Mouse (Mus musculus): Measurements from ENCODE around the gene Zyg11a. TPM values are rescaled to one million over a fixed set of nuclear protein-coding genes. Genes with fewer than 3 reads are reported as not detected.

Gene Zyg11a
- polyA plus RNA-seq, 1 experiment from 2014 or later: not detected

Other genes starting within 250 kb of the Zyg11a start
- not detected in 2 replicates for gene Slc1a7, start 249.7 kb downstream of the Zyg11a start, polyA plus RNA-seq (2014; fragmentation: Nextera tagmentation; extraction: Ambion mirVana)
- gene Podn, start 121.6 kb downstream of the Zyg11a start, polyA plus RNA-seq (2014; fragmentation: Nextera tagmentation; extraction: Ambion mirVana): 0.75 and 1.3 TPM in 2 replicates
- 233 and 238 TPM in 2 replicates for gene Scp2, start 73.0 kb downstream of the Zyg11a start, polyA plus RNA-seq (2014; fragmentation: Nextera tagmentation; extraction: Ambion mirVana)
- gene Echdc2, start 52.6 kb downstream of the Zyg11a start, polyA plus RNA-seq (2014; fragmentation: Nextera tagmentation; extraction: Ambion mirVana): 7.5 and 7.9 TPM in 2 replicates
- 42.7 and 48.5 TPM in 2 replicates for gene Zyg11b, start 83.0 kb upstream of the Zyg11a start, polyA plus RNA-seq (2014; fragmentation: Nextera tagmentation; extraction: Ambion mirVana)
- 44.1 and 45.0 TPM in 2 replicates for gene Coa7, start 110.1 kb upstream of the Zyg11a start, polyA plus RNA-seq (2014; fragmentation: Nextera tagmentation; extraction: Ambion mirVana)
- 6.0 and 7.7 TPM in 2 replicates for gene Shisal2a, start 165.3 kb upstream of the Zyg11a start, polyA plus RNA-seq (2014; fragmentation: Nextera tagmentation; extraction: Ambion mirVana)
- gene Gpx7, start 188.9 kb upstream of the Zyg11a start, polyA plus RNA-seq (2014; fragmentation: Nextera tagmentation; extraction: Ambion mirVana): 21.7 and 37.4 TPM in 2 replicates
- 55.8 and 65.8 TPM in 2 replicates for gene Tut4, start 241.4 kb upstream of the Zyg11a start, polyA plus RNA-seq (2014; fragmentation: Nextera tagmentation; extraction: Ambion mirVana)